Mouse (Mus musculus) Patski (cell line): ENCODE data around the gene Slc24a4. TPM values are rescaled to one million over a fixed set of nuclear protein-coding genes. Genes with fewer than 3 reads are reported as not detected.
A peak's percentile ranks its signal among the peaks of the same experiment; 100 is the strongest.

Experiments
- ATAC-seq: fragments of 100-300 bp; one replicate; pipeline ENCODE4 v1.8.0; 2021
- CTCF ChIA-PET: fragments of 350-600 bp; sonication (Branson Sonifier 250); formaldehyde crosslinking; loops from one replicate; lab custom pipeline; 2022; ENCODE audit warnings: inconsistent platforms; lab: Charles Lee
- POLR2A ChIA-PET: fragments of 350-600 bp; sonication (Branson Sonifier 250); formaldehyde crosslinking; loops from one replicate; lab custom pipeline; 2022; ENCODE audit warnings: antibody characterized with exemption, inconsistent platforms; lab: Charles Lee
- DNase-seq: peaks from one replicate; pipeline ENCODE4 v3.0.0-alpha.2; 2011; ENCODE audit warnings: low read depth, low spot score
- H3K27me3 ChIP-seq: fragments of 371-371 bp; one replicate; pipeline ENCODE4 v1.5.1; 2021
- CTCF ChIP-seq: fragments of 100-300 bp; IDR thresholded peaks from one replicate; pipeline ENCODE4 v1.5.1; 2021
- in situ Hi-C: fragments of 300-500 bp; cut with MboI; formaldehyde crosslinking; loops from 3 replicates; pipeline ENCODE4 v1.11.1; 2018; ENCODE audit warnings: low pct_unique_long_range_greater_than_20kb, mixed read lengths
- polyA plus RNA-seq: library from polyadenylated mRNA; unstranded; gene quantifications from one replicate; pipeline ENCODE4 v1.2.3, GENCODE M21; 2021

The Slc24a4 gene
- polyA plus RNA-seq, 1 experiment from 2014 or later: not detected

- ChIA-PET POLR2A (no interaction called here), CTCF (interaction anchor here (1.0 kb wide), 1 partner anchor 22 kb away, joined by 3 read pairs; no protein-coding TSS in a partner anchor)
- no peak for TF ChIP-seq CTCF
- in situ Hi-C loops: no loop called here
- no peaks in the 10 kb centered on the region for H3K27me3 ChIP-seq
- DNase-seq (no peak), ATAC-seq (no peak)
Measured at GRCm38 (mm10) chr12:102246226-102246625, 117.7 kb downstream of the Slc24a4 start.

GRCm38 (mm10) chr12:102248104-102248503 lies 119.6 kb downstream of the Slc24a4 start:
- ATAC-seq: no peak
- in situ Hi-C loops: no loop called here
- POLR2A ChIA-PET: no interaction called here

GRCm38 (mm10) chr12:102250316-102250715 lies 121.8 kb downstream of the Slc24a4 start:
- CTCF ChIA-PET: no interaction called here
- no peak for ATAC-seq

More at GRCm38 (mm10) chr12:102248104-102248503, 119.6 kb downstream of the Slc24a4 start:
- no peak for TF ChIP-seq CTCF
- no peaks in the 10 kb centered on the region for H3K27me3 ChIP-seq
- CTCF ChIA-PET: no interaction called here
- DNase-seq: no peak

GRCm38 (mm10) chr12:102251070-102251469 lies 122.5 kb downstream of the Slc24a4 start:
- ChIA-PET POLR2A (no interaction called here), CTCF (no interaction called here)
- no peaks in the 10 kb centered on the region for H3K27me3 ChIP-seq
- TF ChIP-seq CTCF: no peak
- no peak for DNase-seq
- no peak for ATAC-seq
- in situ Hi-C loops: no loop called here

More at GRCm38 (mm10) chr12:102250316-102250715, 121.8 kb downstream of the Slc24a4 start:
- in situ Hi-C loops: no loop called here
- POLR2A ChIA-PET: no interaction called here
- no peaks in the 10 kb centered on the region for H3K27me3 ChIP-seq
- DNase-seq: no peak
- TF ChIP-seq CTCF: no peak

GRCm38 (mm10) chr12:102251985-102252384 lies 123.5 kb downstream of the Slc24a4 start:
- no peak for TF ChIP-seq CTCF
- DNase-seq: no peak
- ChIA-PET CTCF (interaction anchor here (1.1 to 1.2 kb wide), 2 partner anchors 24 to 35 kb away, joined by 3 read pairs; no protein-coding TSS in a partner anchor), POLR2A (interaction anchor here (1.0 kb wide), 1 partner anchor 10 kb away, joined by 3 read pairs; no protein-coding TSS in a partner anchor)
- ATAC-seq: no peak
- in situ Hi-C loops: no loop called here
- H3K27me3 ChIP-seq: no peaks in the 10 kb centered on the region

GRCm38 (mm10) chr12:102252525-102252924 lies 124.0 kb downstream of the Slc24a4 start:
- in situ Hi-C loops: no loop called here
- CTCF ChIA-PET: interaction anchor here (1.1 to 1.2 kb wide), 2 partner anchors 23 to 34 kb away, joined by 3 read pairs; no protein-coding TSS in a partner anchor
- H3K27me3 ChIP-seq: no peaks in the 10 kb centered on the region
- POLR2A ChIA-PET: interaction anchor here (1.0 kb wide), 1 partner anchor 10 kb away, joined by 3 read pairs; no protein-coding TSS in a partner anchor
- no peak for TF ChIP-seq CTCF
- DNase-seq (no peak), ATAC-seq (no peak)

- CTCF ChIA-PET: no interaction called here
- ATAC-seq (no peak), DNase-seq (no peak)
- POLR2A ChIA-PET: no interaction called here
- H3K27me3 ChIP-seq: no peaks in the 10 kb centered on the region
- TF ChIP-seq CTCF: peak; percentile 44
- in situ Hi-C loops: no loop called here
Measured at GRCm38 (mm10) chr12:102255012-102255411, 126.5 kb downstream of the Slc24a4 start.

- POLR2A ChIA-PET: no interaction called here
- CTCF ChIA-PET: no interaction called here
- no peaks in the 10 kb centered on the region for H3K27me3 ChIP-seq
- ATAC-seq (no peak), DNase-seq (no peak)
- in situ Hi-C loops: no loop called here
- TF ChIP-seq CTCF: no peak
Measured at GRCm38 (mm10) chr12:102258522-102259112, 130.1 kb downstream of the Slc24a4 start.

- DNase-seq: no peak
- TF ChIP-seq CTCF: no peak
- ATAC-seq: no peak
- ChIA-PET POLR2A (no interaction called here), CTCF (no interaction called here)
- no peaks in the 10 kb centered on the region for H3K27me3 ChIP-seq
- in situ Hi-C loops: no loop called here
Measured at GRCm38 (mm10) chr12:102261933-102262396, 133.4 kb downstream of the Slc24a4 start.

GRCm38 (mm10) chr12:102262809-102263208 lies 134.3 kb downstream of the Slc24a4 start:
- ATAC-seq (no peak), DNase-seq (no peak)
- CTCF ChIA-PET: no interaction called here
- POLR2A ChIA-PET: no interaction called here
- in situ Hi-C loops: no loop called here
- no peak for TF ChIP-seq CTCF
- H3K27me3 ChIP-seq: no peaks in the 10 kb centered on the region

GRCm38 (mm10) chr12:102263249-102263648 lies 134.7 kb downstream of the Slc24a4 start:
- TF ChIP-seq CTCF: no peak
- POLR2A ChIA-PET: interaction anchor here (0.9 kb wide), 1 partner anchor 9 kb away, joined by 3 read pairs; no protein-coding TSS in a partner anchor
- DNase-seq: no peak
- CTCF ChIA-PET: no interaction called here
- in situ Hi-C loops: no loop called here
- no peaks in the 10 kb centered on the region for H3K27me3 ChIP-seq
- no peak for ATAC-seq
